24 mouse cellular contexts compared by ENCODE assay signal in genomic region chr14:124319017-124319718, GRCm38 (mm10).
DNase-seq lines count a peak whose midpoint lies in the region; ATAC-seq lines count a peak whose summit lies in the region.
"Had no signal": no experiment of that assay in that cellular context is flagged by ENCODE, and none has a peak within 500 bp of the region (broad histone marks: within the 10 kb centered on the region; RNA-seq: fewer than 3 reads in every experiment).

No protein-coding gene starts in this region.

- no peaks in the 10 kb centered on the region for H3K36me3 ChIP-seq in hindbrain, embryonic 13.5 days
- H3K36me3 ChIP-seq in hindbrain, embryonic 12.5 days, result no peaks in the 10 kb centered on the region
- no peaks in the 10 kb centered on the region for H3K36me3 ChIP-seq in midbrain, embryonic 13.5 days
- no peaks in the 10 kb centered on the region for H3K36me3 ChIP-seq in midbrain, embryonic 11.5 days (ENCODE audit: control insufficient read depth, insufficient read depth, low read length)
- H3K36me3 ChIP-seq in forebrain, embryonic 15.5 days, result no peaks in the 10 kb centered on the region
- H3K36me3 ChIP-seq: embryonic facial prominence, embryonic 15.5 days; heart, embryonic 12.5 days; liver, embryonic 13.5 days; neural tube, embryonic 12.5 days had no signal

- 0 out of 2 replicates have a peak, but pooled peaks have one; percentile 43 for ATAC-seq in hindbrain, embryonic 13.5 days (ENCODE audit: low FRiP score)
- ATAC-seq in hindbrain, embryonic 12.5 days (ENCODE audit: low FRiP score), result no peak
- peak; percentile 71; the same call in 1 of the 2 replicates for ATAC-seq in midbrain, embryonic 13.5 days
- ATAC-seq in midbrain, embryonic 11.5 days (ENCODE audit: low FRiP score), result no peak
- peak; percentile 90 for ATAC-seq in forebrain, embryonic 15.5 days (replicated peaks)
- ATAC-seq: CD4-positive, CD25-positive, alpha-beta regulatory T cell, adult 4 months; intestine, postnatal 0 days had no signal

- no peak for DNase-seq in midbrain, embryonic 11.5 days (ENCODE audit: low spot score, missing footprints)
- no peak for DNase-seq in ovary, postnatal 36 days (ENCODE audit: low spot score)
- DNase-seq in gastrocnemius, adult 18-20 months (ENCODE audit: low spot score), result no peak
- DNase-seq: adrenal gland, postnatal 14 days; cerebellum, adult 11 months; cerebellum, adult 9-11 months; gastrocnemius, postnatal 14 days; heart, adult 18-20 months; heart, postnatal 10 days; kidney, postnatal 25 days; liver, embryonic 13.5 days; lung, embryonic 14.5 days; thymus, adult 2 months; thymus, postnatal 4 days had no signal

- H3K4me3 ChIP-seq in hindbrain, embryonic 13.5 days, result no peak overlapping the region
- no peak overlapping the region for H3K4me3 ChIP-seq in hindbrain, embryonic 12.5 days
- H3K4me3 ChIP-seq in midbrain, embryonic 13.5 days (replicated peaks), result no peak overlapping the region
- no peak overlapping the region for H3K4me3 ChIP-seq in midbrain, embryonic 11.5 days (ENCODE audit: low read depth, low read length)
- H3K4me3 ChIP-seq in forebrain, embryonic 15.5 days, result no peak overlapping the region
- H3K4me3 ChIP-seq: embryonic facial prominence, embryonic 15.5 days; heart, embryonic 12.5 days; left cerebral cortex, adult 2 months; liver, embryonic 13.5 days; neural tube, embryonic 12.5 days had no signal

- 54% methylated on average over 1 of the region's 1 CpGs for WGBS in hindbrain, embryonic 13.5 days
- 64% methylated on average over 1 of the region's 1 CpGs for whole genome bisulfite sequencing in hindbrain, embryonic 12.5 days
- 57% methylated on average over 1 of the region's 1 CpGs for WGBS in midbrain, embryonic 13.5 days
- 57% methylated on average over 1 of the region's 1 CpGs for WGBS in midbrain, embryonic 11.5 days
- 30% methylated on average over 1 of the region's 1 CpGs for WGBS in forebrain, embryonic 15.5 days

- H3K27ac ChIP-seq in hindbrain, embryonic 13.5 days, result no peak overlapping the region
- no peak overlapping the region for H3K27ac ChIP-seq in hindbrain, embryonic 12.5 days
- H3K27ac ChIP-seq in midbrain, embryonic 13.5 days, result no peak overlapping the region
- H3K27ac ChIP-seq in midbrain, embryonic 11.5 days (ENCODE audit: low read depth, low read length), result no peak overlapping the region
- peak overlapping the region; percentile 43; the same call in 1 of the 2 replicates for H3K27ac ChIP-seq in forebrain, embryonic 15.5 days (replicated peaks)
- H3K27ac ChIP-seq: embryonic facial prominence, embryonic 15.5 days; left cerebral cortex, adult 2 months; liver, embryonic 13.5 days; neural tube, embryonic 12.5 days had no signal

- no peaks in the 10 kb centered on the region for H3K27me3 ChIP-seq in hindbrain, embryonic 13.5 days
- no peaks in the 10 kb centered on the region for H3K27me3 ChIP-seq in hindbrain, embryonic 12.5 days
- H3K27me3 ChIP-seq in midbrain, embryonic 13.5 days, result no peaks in the 10 kb centered on the region
- no peaks in the 10 kb centered on the region for H3K27me3 ChIP-seq in midbrain, embryonic 11.5 days (ENCODE audit: control insufficient read depth, insufficient read depth, low read length)
- H3K27me3 ChIP-seq in forebrain, embryonic 15.5 days, result no peaks in the 10 kb centered on the region
- H3K27me3 ChIP-seq: embryonic facial prominence, embryonic 15.5 days; heart, embryonic 12.5 days; liver, embryonic 13.5 days; neural tube, embryonic 12.5 days had no signal

- no peaks in the 10 kb centered on the region for H3K4me1 ChIP-seq in hindbrain, embryonic 13.5 days (replicated peaks)
- H3K4me1 ChIP-seq in hindbrain, embryonic 12.5 days, result no peaks in the 10 kb centered on the region
- no peaks in the 10 kb centered on the region for H3K4me1 ChIP-seq in midbrain, embryonic 13.5 days (replicated peaks)
- H3K4me1 ChIP-seq in midbrain, embryonic 11.5 days (ENCODE audit: control insufficient read depth, insufficient read depth, low read length), result no peaks in the 10 kb centered on the region
- peaks cover 9% of the 10 kb centered on the region for H3K4me1 ChIP-seq in forebrain, embryonic 15.5 days
- H3K4me1 ChIP-seq: embryonic facial prominence, embryonic 15.5 days; heart, embryonic 12.5 days; liver, embryonic 13.5 days; neural tube, embryonic 12.5 days had no signal

- no peak overlapping the region for H3K9ac ChIP-seq in hindbrain, embryonic 13.5 days
- no peak overlapping the region for H3K9ac ChIP-seq in hindbrain, embryonic 12.5 days
- H3K9ac ChIP-seq in midbrain, embryonic 13.5 days (replicated peaks), result no peak overlapping the region
- H3K9ac ChIP-seq in midbrain, embryonic 11.5 days (ENCODE audit: low read length), result no peak overlapping the region
- H3K9ac ChIP-seq in forebrain, embryonic 15.5 days (replicated peaks), result no peak overlapping the region
- H3K9ac ChIP-seq: embryonic facial prominence, embryonic 15.5 days; heart, embryonic 12.5 days; liver, embryonic 13.5 days; lung, embryonic 14.5 days; neural tube, embryonic 12.5 days had no signal

- no peaks in the 10 kb centered on the region for H3K9me3 ChIP-seq in hindbrain, embryonic 13.5 days
- H3K9me3 ChIP-seq in hindbrain, embryonic 12.5 days (replicated peaks), result no peaks in the 10 kb centered on the region
- no peaks in the 10 kb centered on the region for H3K9me3 ChIP-seq in midbrain, embryonic 13.5 days
- H3K9me3 ChIP-seq in midbrain, embryonic 11.5 days (ENCODE audit: control insufficient read depth, low read length), result no peaks in the 10 kb centered on the region
- H3K9me3 ChIP-seq in forebrain, embryonic 15.5 days, result no peaks in the 10 kb centered on the region
- H3K9me3 ChIP-seq: embryonic facial prominence, embryonic 15.5 days; heart, embryonic 12.5 days; liver, embryonic 13.5 days; neural tube, embryonic 12.5 days had no signal

- no peak overlapping the region for H3K4me2 ChIP-seq in hindbrain, embryonic 13.5 days
- H3K4me2 ChIP-seq in hindbrain, embryonic 12.5 days (replicated peaks), result no peak overlapping the region
- no peak overlapping the region for H3K4me2 ChIP-seq in midbrain, embryonic 13.5 days (replicated peaks)
- no peak overlapping the region for H3K4me2 ChIP-seq in midbrain, embryonic 11.5 days
- no peak overlapping the region for H3K4me2 ChIP-seq in forebrain, embryonic 15.5 days (replicated peaks)
- H3K4me2 ChIP-seq: embryonic facial prominence, embryonic 15.5 days; heart, embryonic 12.5 days; liver, embryonic 13.5 days; lung, embryonic 14.5 days; neural tube, embryonic 12.5 days had no signal

Comparison
In these comparisons a context has a peak if more than half of its experiments do, and no peak if none do; other contexts are left out.
1. ATAC-seq: peak in hindbrain, embryonic 13.5 days (single experiment), midbrain, embryonic 13.5 days (single experiment) and forebrain, embryonic 15.5 days (single experiment); none in hindbrain, embryonic 12.5 days (single experiment) and midbrain, embryonic 11.5 days (single experiment).